Mouse (Mus musculus) heart, embryonic 14.5 days (tissue): ENCODE measurements at regions not wholly inside any gene's neighbourhood (a gene's known extent, or its start where the extent isn't known, plus 50 kb on each side); places are given as distances from the start of the nearest gene placed in this dataset.

Experiments
- ATAC-seq: fragments of 200-750 bp; cut with Nextera tagmentation; 2 replicates; pipeline ENCODE4 v1.8.0; 2017; ENCODE audit warnings: low read depth, moderate TSS enrichment; ENCODE audit not compliant: insufficient number of reproducible peaks, insufficient read depth, low FRiP score
- H3K27ac ChIP-seq, 2 experiments: fragments of 200-500 bp in 1 of 2; fragments of 300-500 bp in 1 of 2; sonication (generic) in 1 of 2; replicated peaks in 1 of 2; 2 replicates each; pipeline ENCODE4 v1.5.1; 2012 to 2014; ENCODE audit warnings: low read depth in 2 of 2, low read length in 2 of 2, control low read depth in 1 of 2, mild to moderate bottlenecking in 1 of 2, mixed read lengths in 1 of 2; ENCODE audit not compliant: control insufficient read depth in 1 of 2, insufficient read depth in 1 of 2
- H3K27me3 ChIP-seq: fragments of 300-500 bp; sonication (generic); 2 replicates; pipeline ENCODE4 v1.6.1; 2014; ENCODE audit warnings: mild to moderate bottlenecking, low read length, control low read depth; ENCODE audit not compliant: control insufficient read depth, insufficient read depth
- H3K36me3 ChIP-seq: fragments of 300-500 bp; sonication (generic); 2 replicates; pipeline ENCODE4 v1.6.1; 2014; ENCODE audit warnings: mild to moderate bottlenecking, control low read depth, low read length, mixed read lengths; ENCODE audit not compliant: control insufficient read depth, insufficient read depth
- H3K4me1 ChIP-seq, 2 experiments: fragments of 200-500 bp in 1 of 2; fragments of 300-500 bp in 1 of 2; sonication (generic) in 1 of 2; 2 replicates each; pipeline ENCODE4 v1.6.1; 2012 to 2014; ENCODE audit warnings: low read length in 2 of 2, control low read depth in 1 of 2, mixed read lengths in 1 of 2; ENCODE audit not compliant: control insufficient read depth in 2 of 2, insufficient read depth in 2 of 2
- H3K4me2 ChIP-seq: fragments of 300-500 bp; sonication (generic); 2 replicates; pipeline ENCODE4 v1.6.1; 2014; ENCODE audit warnings: mild to moderate bottlenecking, low read length
- H3K4me3 ChIP-seq, 2 experiments: fragments of 200-500 bp in 1 of 2; fragments of 300-500 bp in 1 of 2; sonication (generic) in 1 of 2; 2 replicates each; pipeline ENCODE4 v1.5.1; 2012 to 2014; ENCODE audit warnings: low read length in 2 of 2, mild to moderate bottlenecking in 2 of 2, control low read depth in 1 of 2, low read depth in 1 of 2, moderate library complexity in 1 of 2; ENCODE audit not compliant: control insufficient read depth in 1 of 2, insufficient read depth in 1 of 2
- H3K9ac ChIP-seq: fragments of 300-500 bp; sonication (generic); 2 replicates; pipeline ENCODE4 v1.6.1; 2014; ENCODE audit warnings: mild to moderate bottlenecking, low read length
- H3K9me3 ChIP-seq: fragments of 300-500 bp; sonication (generic); 2 replicates; pipeline ENCODE4 v1.6.1; 2016; ENCODE audit warnings: low read length, control low read depth; ENCODE audit not compliant: control insufficient read depth
- WGBS: fragments of 180-500 bp; shearing (Covaris S2); extraction: QIAGEN DNeasy Blood & Tissue Kit; methylation state at CpG from one replicate; pipeline ENCODE4 v1.1.7; 2014; 5-methylcytosine and 5-hydroxymethylcytosine counted together

DNA sequence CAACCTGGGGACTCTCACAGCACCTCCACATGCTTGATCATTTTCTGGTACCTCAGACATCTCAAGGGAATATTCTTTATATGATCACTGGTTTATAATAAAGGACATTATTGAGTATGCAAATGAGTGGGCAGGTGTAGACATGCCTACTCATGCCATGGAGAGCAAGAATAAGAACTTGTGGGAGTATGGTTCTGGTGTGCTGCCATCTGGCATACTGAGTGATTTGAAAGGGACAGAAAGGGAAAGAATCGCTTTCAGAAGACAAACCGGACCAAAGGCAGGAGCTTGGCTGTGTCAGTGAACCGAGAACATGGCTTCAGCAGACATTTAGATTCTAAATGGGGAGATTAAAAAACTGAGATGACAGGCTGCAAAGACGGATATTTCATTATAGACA is 276.9 kb upstream of the Tgfbr2 start:
- Histone ChIP-seq H3K4me3 (no peak overlapping the region), H3K36me3 (no peaks in the 10 kb centered on the region), H3K4me1 (no peaks in the 10 kb centered on the region; a peak in 1 of 4 replicates), H3K9me3 (no peaks in the 10 kb centered on the region), H3K4me2 (no peak overlapping the region), H3K9ac (no peak overlapping the region), H3K27ac (no peak overlapping the region), H3K27me3 (no peaks in the 10 kb centered on the region)
- 84% methylated on average over 4 of the region's 4 CpGs for whole genome bisulfite sequencing
- no peak for ATAC-seq

DNA sequence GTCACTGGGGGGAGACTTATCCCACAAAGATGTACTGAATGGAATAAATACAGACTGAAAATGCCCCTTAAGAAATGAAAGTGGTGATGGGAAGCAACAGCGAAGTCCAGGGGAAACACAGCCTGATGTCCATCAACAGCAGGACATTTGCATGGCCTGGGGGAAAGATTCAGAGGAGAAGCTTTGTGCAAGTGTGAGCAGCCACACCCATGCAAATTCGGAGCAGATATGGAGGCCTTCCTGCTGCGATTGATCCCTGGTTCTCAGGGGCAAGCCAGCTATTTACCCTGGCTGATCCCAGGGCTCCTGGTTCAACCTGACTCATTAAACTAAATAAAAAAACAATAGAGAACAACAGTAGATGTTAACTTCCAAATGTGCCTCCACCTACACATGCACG is 275.7 kb upstream of the Tgfbr2 start:
- H3K4me3 ChIP-seq, result no peak overlapping the region
- H3K4me2 ChIP-seq, result no peak overlapping the region
- ATAC-seq, result no peak
- no peaks in the 10 kb centered on the region for H3K27me3 ChIP-seq
- H3K9ac ChIP-seq, result no peak overlapping the region
- 0 out of 2 replicates have a peak, but pooled peaks cover 6% of the 10 kb centered on the region for H3K9me3 ChIP-seq
- H3K4me1 ChIP-seq, result no peaks in the 10 kb centered on the region
- WGBS, result 84% methylated on average over 4 of the region's 4 CpGs
- H3K36me3 ChIP-seq, result no peaks in the 10 kb centered on the region
- no peak overlapping the region for H3K27ac ChIP-seq

DNA sequence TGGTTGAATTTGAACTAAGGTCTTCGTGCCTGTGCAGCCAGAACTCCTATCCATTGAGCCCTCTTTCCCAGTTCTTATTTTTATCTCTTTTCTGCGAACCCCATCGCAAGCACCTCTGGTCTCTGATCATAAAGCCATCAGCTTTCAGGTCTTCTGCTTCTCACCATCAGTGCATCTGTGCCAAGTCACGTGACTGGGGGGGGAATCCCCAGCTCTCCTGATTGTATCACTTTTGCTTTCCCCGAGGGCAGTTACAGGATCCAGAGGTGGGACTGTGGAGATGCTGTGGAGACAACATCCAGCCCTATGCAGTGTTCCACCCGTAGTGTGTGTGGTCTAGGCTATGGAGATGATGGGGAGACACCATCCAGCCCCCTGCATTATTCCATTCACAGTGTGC is 272.6 kb upstream of the Tgfbr2 start:
- no peak for ATAC-seq

DNA sequence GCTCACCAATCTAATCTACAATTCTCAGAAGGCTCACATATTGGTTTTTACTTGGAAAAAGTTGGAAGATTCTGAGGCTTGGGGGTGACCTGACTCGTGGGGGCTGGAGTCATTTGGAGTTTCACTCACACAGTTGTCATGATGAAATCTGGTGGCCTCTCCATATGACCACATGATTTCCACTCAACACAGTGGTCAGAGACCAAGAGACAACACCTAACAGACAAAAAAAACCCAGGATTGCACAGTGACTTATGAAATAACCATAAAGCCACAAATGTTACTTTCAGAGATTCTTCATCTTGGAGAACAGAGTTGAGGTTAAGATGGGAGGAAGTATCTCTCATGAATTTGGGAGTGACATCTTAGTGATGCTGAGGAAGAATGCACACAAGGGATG is 263.4 kb upstream of the Tgfbr2 start:
- Histone ChIP-seq H3K27me3 (no peaks in the 10 kb centered on the region), H3K27ac (no peak overlapping the region), H3K9ac (no peak overlapping the region), H3K9me3 (peaks cover 3% of the 10 kb centered on the region; the same call in 1 of the 2 replicates), H3K4me3 (no peak overlapping the region), H3K4me2 (no peak overlapping the region), H3K36me3 (no peaks in the 10 kb centered on the region), H3K4me1 (no peaks in the 10 kb centered on the region)
- ATAC-seq, result no peak
- 66% methylated on average over 1 of the region's 1 CpGs for WGBS

More for the DNA sequence above, 272.6 kb upstream of the Tgfbr2 start:
- H3K4me2 ChIP-seq, result no peak overlapping the region
- 83% methylated on average over 6 of the region's 6 CpGs for WGBS
- H3K4me1 ChIP-seq, result no peaks in the 10 kb centered on the region
- no peak overlapping the region for H3K9ac ChIP-seq
- no peaks in the 10 kb centered on the region for H3K27me3 ChIP-seq
- H3K36me3 ChIP-seq, result no peaks in the 10 kb centered on the region
- H3K9me3 ChIP-seq, result 0 out of 2 replicates have a peak, but pooled peaks cover 6% of the 10 kb centered on the region
- no peak overlapping the region for H3K27ac ChIP-seq
- no peak overlapping the region for H3K4me3 ChIP-seq

DNA sequence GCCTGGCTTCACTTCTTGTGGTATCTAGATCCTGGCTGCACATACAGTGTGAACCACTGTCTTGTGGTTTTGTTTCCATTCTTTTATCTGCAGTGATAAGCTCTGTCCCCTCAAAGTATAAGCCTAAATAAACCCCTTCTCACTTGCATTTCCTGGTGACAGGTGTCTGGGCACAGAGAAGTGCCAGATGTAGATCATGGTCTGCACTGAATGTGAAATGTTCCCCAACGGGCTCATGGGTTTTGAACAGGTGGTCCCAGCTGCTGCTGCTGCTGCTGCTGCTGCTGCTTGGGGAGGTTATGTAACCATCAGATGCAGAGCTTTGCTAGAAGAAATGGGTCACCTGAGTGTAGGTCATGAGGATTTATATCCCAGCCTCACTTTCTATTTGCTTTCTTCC is 259.3 kb upstream of the Tgfbr2 start:
- ATAC-seq, result no peak
- Histone ChIP-seq H3K4me1 (0 out of 4 replicates have a peak, but pooled peaks cover 0 to 2% of the 10 kb centered on the region in 2 experiments), H3K4me3 (no peak overlapping the region), H3K27ac (no peak overlapping the region), H3K36me3 (no peaks in the 10 kb centered on the region), H3K9me3 (no peaks in the 10 kb centered on the region), H3K4me2 (no peak overlapping the region), H3K27me3 (no peaks in the 10 kb centered on the region), H3K9ac (no peak overlapping the region)
- 53% methylated on average over 1 of the region's 1 CpGs for WGBS

DNA sequence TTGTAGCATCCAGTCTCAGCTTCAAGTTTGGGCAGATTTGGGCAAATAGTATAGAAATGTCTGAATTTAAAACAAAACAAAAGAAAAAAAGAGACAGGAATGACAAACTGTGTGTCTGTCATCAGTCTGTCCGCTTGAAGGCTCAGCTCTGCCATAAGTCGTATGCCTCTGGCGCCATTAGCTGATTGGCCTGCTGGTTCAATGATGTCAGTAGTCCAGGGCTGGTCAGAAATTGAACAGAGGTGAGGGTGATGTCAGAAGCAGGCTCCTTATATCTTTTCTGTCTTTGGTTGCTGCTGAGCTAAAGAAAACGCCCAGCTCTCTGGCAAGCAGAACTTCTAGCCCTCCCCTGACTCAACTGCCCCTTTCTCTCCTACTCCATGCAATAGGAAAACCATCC is 253.9 kb upstream of the Tgfbr2 start:
- Histone ChIP-seq H3K4me1 (0 out of 4 replicates have a peak, but pooled peaks cover 0 to 3% of the 10 kb centered on the region in 2 experiments), H3K9me3 (no peaks in the 10 kb centered on the region), H3K27ac (no peak overlapping the region), H3K4me2 (no peak overlapping the region), H3K27me3 (no peaks in the 10 kb centered on the region), H3K9ac (no peak overlapping the region), H3K36me3 (no peaks in the 10 kb centered on the region), H3K4me3 (no peak overlapping the region)
- 68% methylated on average over 4 of the region's 4 CpGs for WGBS
- ATAC-seq, result no peak

DNA sequence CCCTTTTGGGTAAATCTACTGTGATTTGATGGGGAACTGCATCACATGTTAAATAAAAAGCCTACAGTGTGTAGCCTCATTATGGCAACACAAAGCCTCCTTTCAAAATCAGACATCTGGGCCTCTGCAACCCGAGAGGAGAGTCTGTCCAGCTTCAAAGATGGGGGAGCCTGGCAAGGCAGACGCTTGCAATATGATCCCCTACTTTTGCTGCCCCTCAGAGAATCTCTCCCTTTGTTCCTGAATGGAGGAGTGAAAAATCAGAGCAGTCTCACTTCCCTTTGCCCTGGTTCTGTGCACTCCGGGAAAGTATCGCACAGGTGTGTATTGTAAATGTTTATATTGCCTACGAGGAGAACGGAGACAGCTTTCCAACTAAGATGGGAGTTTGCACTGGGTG is 253.3 kb upstream of the Tgfbr2 start:
- ATAC-seq, result no peak
- H3K9me3 ChIP-seq, result no peaks in the 10 kb centered on the region
- H3K4me3 ChIP-seq, result no peak overlapping the region
- H3K4me1 ChIP-seq, result 0 out of 4 replicates have a peak, but pooled peaks cover 0 to 3% of the 10 kb centered on the region in 2 experiments
- no peak overlapping the region for H3K4me2 ChIP-seq
- H3K9ac ChIP-seq, result no peak overlapping the region
- WGBS, result 73% methylated on average over 6 of the region's 6 CpGs
- H3K27me3 ChIP-seq, result no peaks in the 10 kb centered on the region
- no peaks in the 10 kb centered on the region for H3K36me3 ChIP-seq
- no peak overlapping the region for H3K27ac ChIP-seq

DNA sequence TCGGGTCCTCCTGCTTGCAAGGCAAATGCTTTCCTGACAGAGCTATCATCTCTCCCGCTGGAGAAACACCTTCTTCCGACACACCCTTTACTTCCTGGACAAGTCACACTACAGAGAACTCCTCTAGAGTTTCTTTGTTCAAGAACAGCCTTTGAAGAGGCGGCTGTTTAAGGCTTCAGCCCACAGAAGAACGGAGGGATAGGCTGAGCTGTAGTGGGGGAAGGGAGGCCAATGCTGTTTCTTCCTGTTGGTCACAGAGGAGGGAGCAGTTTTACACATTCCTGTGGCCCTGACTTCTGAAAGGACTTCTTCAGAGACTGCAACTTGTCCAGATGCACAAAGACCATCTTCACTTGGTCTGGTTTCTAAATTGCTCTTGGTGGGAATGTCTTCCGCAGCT is 252.1 kb upstream of the Tgfbr2 start:
- no peak overlapping the region for H3K27ac ChIP-seq
- no peaks in the 10 kb centered on the region for H3K9me3 ChIP-seq
- no peaks in the 10 kb centered on the region for H3K27me3 ChIP-seq
- 45% methylated on average over 6 of the region's 6 CpGs for WGBS
- no peak overlapping the region for H3K9ac ChIP-seq
- no peak overlapping the region for H3K4me3 ChIP-seq
- no peaks in the 10 kb centered on the region for H3K36me3 ChIP-seq
- no peak for ATAC-seq
- H3K4me2 ChIP-seq, result no peak overlapping the region
- H3K4me1 ChIP-seq, result 0 out of 4 replicates have a peak, but pooled peaks cover 0 to 3% of the 10 kb centered on the region in 2 experiments
